Mouse (Mus musculus): ENCODE results near the gene Zfp987.
A peak's percentile ranks its signal among the peaks of the same experiment; 100 is the strongest.
"Not testable (repeated sequence)": the region's sequence is repeated elsewhere in the genome, so short reads cannot be mapped to it uniquely, and the experiment has no call there.

Gene Zfp987

DNA sequence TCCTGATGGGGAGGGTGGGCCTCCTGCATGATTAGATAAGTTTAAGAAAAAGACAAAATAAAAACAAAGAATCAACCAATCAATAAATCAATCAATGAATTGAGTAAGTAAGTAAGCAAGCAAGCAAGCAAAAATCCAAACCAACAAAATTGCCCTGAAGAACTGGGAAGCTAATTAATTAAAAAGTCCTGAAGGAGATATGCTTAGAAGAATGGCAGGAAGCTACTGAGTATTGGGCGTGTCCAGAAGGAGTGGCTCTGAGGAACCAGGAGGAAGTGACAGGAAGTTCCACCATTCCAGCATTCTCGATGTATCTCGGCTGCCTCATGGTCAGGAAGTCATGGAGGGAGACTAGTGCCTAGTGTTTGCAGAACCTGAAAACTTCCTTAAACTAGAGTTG is at the start of gene Zfp987:
TSS of gene Zfp987 (plus strand) at position 301 of the 400 bp plus-strand sequence.
- DNase-seq, result not testable (repeated sequence)

DNA sequence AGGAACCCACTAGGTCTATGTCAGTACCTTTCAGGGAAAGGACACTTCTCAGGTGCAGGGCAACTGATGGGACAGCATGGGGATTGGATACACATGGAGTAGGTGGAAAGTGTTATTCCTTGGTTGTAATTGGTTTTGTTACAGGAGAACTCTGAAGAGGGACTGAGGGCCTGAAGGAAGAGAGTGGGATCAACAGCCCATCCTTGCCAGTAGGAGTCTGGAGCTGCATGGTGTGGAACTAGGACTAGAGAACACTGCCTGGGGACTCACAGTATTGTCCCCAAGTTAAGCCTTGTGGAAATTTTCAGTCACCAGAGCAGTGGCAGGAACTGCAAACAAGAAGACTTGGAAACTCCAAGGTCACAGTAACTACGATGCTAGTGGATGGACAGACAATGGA is 44.6 kb upstream of the Zfp987 start:
- not testable (repeated sequence) for DNase-seq

DNA sequence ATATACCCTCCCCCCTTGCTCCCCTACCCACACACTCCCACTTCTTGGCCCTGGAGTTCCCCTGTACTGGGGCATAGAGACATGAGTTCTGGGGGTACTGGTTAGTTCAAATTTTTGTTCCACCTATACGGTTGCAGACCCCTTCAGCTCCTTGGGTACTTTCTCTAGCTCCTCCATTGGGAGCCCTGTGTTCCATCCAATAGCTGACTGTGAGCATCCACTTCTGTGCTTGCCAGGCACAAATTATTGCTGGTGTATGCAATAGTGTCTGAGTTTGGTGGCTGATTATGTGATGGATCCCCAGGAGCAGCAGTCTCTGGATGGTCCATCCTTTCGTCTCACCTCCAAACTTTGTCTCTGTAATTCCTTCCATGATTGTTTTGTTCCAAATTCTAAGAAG is 43.7 kb upstream of the Zfp987 start:
- DNase-seq, result not testable (repeated sequence)

GRCm38 (mm10) chr4:146055335-146055734 is 41.8 kb upstream of the Zfp987 start:
- DNase-seq, result no peak

GRCm38 (mm10) chr4:146058646-146059045 is 38.5 kb upstream of the Zfp987 start:
- DNase-seq, result not testable (repeated sequence)

DNA sequence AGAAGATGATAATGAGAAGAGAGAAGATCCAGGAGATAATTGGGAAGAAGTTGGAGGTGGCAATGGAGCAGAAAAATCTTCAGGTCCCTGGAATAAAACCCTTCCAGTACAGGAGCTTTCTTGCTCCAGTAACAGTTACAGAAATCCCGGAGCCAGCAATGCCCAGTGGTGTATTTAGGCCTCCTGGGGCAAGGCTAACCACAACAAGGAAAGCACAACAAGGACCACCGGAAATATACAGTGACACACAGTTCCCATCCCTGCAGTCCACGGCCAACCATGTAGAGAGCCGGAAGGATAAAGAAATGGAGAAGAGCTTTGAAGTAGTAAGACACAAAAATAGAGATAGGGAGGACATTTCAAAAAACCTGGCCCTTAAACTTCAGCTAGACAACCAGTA is 38.0 kb upstream of the Zfp987 start:
- not testable (repeated sequence) for DNase-seq

DNA sequence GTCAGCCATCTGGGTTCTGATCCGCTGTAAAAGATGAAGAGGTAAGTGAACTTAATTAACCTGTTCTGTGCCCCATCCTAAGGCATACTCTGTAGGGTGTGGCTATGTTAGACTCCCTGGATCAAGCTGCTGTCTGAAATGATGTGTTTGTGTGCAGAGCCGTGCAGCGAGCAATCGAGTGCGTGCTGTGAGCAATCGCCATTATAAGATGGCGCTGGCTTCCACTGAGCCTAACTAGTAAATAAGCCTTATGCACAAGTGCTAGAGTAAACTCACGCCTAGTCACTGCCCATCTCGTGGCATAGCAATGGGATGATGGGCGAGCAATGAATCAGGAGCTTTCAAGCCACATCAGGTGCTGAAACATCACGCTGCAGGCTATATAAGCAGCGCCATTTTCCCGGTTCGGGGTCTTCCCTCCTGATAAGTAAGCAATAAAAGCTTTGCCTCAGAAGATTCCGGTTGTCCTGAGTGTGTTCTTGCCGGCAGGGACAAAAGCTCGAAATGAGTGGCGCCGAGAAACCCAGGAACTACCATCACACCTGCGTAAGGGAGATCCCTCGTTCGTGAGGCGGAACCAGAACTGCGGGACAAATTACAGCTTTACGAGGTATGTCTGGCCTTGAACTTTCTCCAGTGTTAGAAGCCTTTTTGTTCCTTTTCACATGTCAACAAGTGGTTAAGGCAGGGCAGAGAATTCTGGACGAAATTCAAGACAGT is 37.0 kb upstream of the Zfp987 start:
- DNase-seq, result not testable (repeated sequence)

DNA sequence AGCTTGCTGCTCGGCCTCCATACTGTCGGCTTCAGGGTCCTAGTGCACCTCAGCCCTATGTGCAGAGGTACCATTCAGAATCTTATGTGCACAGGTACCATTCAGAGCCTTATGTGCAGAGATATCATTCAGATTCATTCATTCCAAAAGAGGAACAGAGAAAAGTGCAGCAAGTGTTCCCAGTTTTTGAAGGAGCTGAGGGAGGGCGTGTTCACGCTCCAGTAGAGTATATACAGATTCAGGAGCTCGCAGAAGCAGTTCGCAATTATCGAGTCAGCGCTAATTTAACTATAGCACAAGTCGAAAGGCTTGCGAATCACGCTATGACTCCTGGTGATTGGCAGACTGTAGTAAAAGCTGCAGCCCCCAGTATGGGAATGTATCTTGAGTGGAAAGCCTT is 36.0 kb upstream of the Zfp987 start:
- not testable (repeated sequence) for DNase-seq

DNA sequence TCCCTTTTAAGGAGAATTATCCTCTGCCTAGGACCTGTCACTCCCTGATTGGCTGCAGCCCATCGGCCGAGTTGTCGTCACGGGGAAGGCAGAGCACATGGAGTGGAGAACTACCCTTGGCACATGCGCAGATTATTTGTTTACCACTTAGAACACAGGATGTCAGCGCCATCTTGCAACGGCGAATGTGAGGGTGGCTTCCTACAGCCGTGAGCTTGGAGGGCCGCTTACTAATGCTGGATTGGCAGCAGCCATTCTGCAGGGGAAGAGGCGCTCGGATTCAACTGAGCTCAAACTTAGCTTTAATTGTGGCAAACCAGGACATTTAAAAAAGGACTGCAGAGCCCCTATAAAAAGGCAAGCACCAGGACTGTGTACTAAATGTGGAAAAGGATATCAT is 35.1 kb upstream of the Zfp987 start:
- DNase-seq, result not testable (repeated sequence)

- not testable (repeated sequence) for DNase-seq
Observed at GRCm38 (mm10) chr4:146063001-146063400, 34.1 kb upstream of the Zfp987 start.

- DNase-seq, result not testable (repeated sequence)
Observed at GRCm38 (mm10) chr4:146063621-146064020, 33.5 kb upstream of the Zfp987 start.

DNA sequence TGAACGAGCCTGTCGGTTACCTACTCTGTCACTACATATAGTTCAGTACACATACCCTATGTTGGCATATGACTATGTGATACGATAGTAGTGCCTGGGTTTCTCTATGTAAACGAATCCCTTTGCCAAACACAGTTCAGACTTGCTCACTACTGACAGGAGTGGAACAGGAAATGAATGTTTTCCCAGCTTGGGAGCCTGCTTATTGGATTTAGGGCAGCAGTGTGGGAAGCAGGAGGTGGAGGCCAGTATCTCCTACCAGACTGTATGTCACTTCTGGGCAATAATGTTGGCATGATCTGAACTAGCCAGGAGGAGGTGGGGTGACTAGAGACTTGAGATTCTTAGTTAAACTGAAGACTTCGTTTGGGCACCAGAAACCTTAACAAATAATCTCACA is 32.3 kb upstream of the Zfp987 start:
- not testable (repeated sequence) for DNase-seq

DNA sequence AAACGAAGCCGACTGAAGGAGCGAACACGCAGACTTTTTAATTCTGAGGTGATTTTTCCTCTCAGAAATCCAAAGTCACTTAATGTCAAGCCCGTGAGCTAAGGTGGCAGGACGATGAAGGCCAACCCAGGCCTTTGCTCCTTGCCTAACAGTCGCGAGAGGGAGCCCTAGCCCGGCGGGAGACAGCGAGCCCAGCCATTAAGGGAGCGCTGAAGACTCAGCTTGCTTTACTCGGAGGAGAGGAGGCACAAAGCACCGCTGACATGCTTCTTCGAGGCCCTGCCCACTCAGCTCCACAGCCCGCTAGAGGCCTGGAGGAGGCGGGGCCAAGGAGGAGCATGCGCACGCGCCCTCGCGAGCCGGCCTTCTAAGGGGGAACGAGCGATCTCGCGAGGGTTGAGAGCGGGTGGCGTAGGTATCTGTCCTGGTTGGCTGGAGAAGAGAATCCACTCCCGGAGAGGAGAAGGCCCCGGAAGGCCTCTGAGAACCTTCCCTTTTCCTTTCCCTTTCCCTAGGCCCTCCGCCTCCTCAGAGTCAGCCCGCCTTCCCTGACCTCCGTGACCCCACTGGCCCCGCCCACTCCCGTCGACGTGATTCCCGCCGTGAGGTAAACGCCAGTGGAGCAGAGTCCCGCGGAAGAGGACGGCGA is 30.0 kb upstream of the Zfp987 start:
- DNase-seq, result not testable (repeated sequence)

- not testable (repeated sequence) for DNase-seq
Observed at GRCm38 (mm10) chr4:146067594-146067993, 29.5 kb upstream of the Zfp987 start.

DNA sequence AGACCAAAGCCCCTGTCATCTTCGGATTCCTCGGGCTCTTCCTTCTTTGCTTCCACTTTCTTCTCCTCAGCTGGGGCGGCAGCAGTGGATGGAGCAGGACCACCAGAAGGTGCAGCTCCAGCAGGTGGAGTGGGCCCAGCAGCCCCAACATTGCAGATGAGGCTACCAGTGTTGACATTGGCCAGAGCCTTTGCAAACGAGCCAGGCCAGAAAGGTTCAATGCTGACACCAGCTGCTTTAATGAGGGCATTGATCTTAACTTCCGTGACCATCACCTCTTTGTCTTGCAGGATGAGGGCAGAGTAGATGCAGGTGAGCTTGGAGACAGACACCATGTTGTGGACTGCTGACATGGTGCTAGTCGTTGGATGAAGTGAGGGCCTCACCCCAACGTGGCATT is 23.8 kb upstream of the Zfp987 start:
- DNase-seq, result not testable (repeated sequence)

DNA sequence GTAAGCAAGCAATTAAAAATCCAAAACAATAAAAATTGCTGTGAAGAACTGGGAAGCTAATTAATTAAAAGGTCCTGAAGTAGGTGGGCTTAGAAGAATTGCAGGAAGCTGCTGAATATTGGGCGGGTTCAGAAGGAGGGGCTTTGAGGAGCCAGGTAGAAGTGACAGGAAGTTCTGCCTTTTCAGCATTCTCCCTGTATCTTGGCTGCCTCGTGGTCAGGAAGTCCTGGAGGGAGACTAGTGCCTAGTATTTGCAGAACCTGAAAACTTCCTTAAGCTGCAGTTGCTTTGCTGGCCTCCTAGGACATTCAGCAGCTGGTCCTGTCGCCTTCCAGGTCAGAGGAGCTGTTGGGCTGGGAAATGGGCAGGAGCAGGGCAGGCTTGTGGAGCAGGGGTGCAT is 4.3 kb downstream of the Zfp987 start:
- DNase-seq, result not testable (repeated sequence)

- DNase-seq, result not testable (repeated sequence)
Observed at GRCm38 (mm10) chr4:146156524-146156923, 59.4 kb downstream of the Zfp987 start, which contains the start of gene Zfp600. Zfp600 (plus strand) TSS chr4:146156824.

DNA sequence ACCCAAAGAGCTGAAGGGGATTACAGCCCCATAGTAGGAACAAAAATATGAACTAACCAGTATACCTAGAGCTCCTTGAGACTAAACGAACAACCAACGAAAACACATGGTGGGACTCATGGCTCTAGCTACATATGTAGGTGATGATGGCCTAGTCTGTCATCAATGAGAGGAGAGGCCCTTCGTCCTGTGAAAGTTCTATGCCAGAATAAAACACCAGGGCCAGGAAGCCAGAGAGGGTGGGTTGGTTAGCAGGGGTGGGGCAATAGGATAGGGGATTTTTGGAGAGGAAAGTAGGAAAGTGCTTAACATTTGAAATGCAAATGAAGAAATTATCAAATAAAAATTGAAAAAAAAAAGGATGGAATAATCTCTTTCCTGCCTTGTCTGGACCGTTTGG is 65.8 kb downstream of the Zfp987 start:
- not testable (repeated sequence) for DNase-seq

GRCm38 (mm10) chr4:146167202-146167832 is 70.2 kb downstream of the Zfp987 start:
- DNase-seq, result not testable (repeated sequence)

GRCm38 (mm10) chr4:146167879-146168532 is 70.9 kb downstream of the Zfp987 start:
- DNase-seq, result not testable (repeated sequence)

DNA sequence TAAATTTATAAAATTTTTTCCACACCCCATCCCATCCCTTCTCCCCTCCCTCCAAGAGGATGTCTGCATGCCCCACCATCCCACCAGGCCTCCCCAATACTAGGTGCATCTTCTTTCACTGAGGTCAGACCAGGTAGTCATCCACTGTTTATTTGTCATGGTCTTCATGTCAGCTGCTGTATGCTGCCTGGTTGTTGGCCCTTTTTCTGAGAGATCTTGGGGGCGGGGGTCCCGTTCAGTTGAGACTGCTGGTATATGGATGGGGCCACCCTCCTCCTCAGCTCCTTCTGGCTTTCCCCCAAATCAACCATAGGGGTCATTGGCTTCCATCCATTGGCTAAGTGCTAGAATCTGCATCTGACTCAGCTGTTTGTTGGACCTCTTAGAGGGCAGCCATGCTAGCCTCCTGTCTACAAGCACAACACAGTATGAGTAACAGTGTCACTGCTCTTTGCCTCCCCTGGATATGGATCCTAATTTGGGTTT is 71.7 kb downstream of the Zfp987 start:
- not testable (repeated sequence) for DNase-seq

DNA sequence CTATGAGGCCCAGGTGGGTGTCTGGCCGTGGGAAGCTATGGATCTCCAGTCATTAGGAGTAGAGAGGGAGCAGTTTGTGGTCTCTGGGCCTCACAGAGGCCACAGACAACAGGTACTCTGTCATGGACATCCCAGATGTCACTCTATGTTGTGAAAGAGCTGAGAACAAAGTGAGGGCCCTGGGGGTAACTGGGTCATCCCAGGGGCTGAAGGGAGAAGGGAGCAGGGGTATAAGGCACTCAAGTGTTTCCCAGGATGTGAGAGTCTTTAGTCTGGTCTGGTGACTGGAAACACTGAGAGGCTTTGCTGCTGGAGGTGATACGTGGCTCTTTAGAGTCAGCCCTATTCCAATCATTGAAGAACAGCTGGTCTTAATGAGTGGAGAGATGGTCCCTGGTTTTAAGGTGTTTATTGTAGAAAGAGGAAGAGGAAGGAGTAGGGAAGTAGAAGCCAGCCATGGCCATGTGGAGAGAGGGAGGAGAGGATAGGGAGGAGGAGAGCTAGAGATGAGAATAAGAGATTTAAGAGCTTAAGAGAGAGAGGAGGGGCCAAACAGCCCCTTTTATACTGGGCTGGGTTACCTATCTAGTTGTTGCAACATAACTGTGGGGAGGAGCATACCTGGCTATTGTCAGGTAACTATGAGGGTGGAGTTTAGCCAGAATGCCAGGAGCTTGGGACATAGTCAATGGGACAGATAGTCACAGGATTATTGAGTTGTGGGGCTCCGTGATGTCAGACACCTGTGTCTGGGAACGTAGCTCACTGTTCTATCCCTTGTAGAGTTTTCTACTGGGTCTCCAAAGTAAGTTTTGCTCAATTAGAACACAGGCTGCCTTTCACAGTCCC is 76.5 kb downstream of the Zfp987 start:
- peak; percentile 2 to 7 for DNase-seq
